20 mouse cellular contexts compared by ENCODE assay signal in genomic region chr11:35317221-35317620, GRCm38 (mm10).
DNase-seq lines count a peak whose midpoint lies in the region; ATAC-seq and TF ChIP-seq lines count a peak whose summit lies in the region.
"Had no signal": no experiment of that assay in that cellular context is flagged by ENCODE, and none has a peak within 500 bp of the region (broad histone marks: within the 10 kb centered on the region; RNA-seq: fewer than 3 reads in every experiment).

No protein-coding gene starts in this region.

- ATAC-seq in granulocyte monocyte progenitor cell, adult 5-6 weeks (replicated peaks; ENCODE audit: poor library complexity, severe bottlenecking), result no peak
- ATAC-seq: intestine, embryonic 15.5 days had no signal

- no peak for TF ChIP-seq POLR2A in bone marrow macrophage, adult 2 months (IDR thresholded peaks at IDR 0.05; ENCODE audit: borderline replicate concordance, low read depth, low read length)

- intact Hi-C loops in left cerebral cortex, postnatal 36 days (cut with DNase I), result no loop called here

- H3K4me1 ChIP-seq in bone marrow macrophage, adult 2 months (ENCODE audit: control insufficient read depth, insufficient read depth, low read length), result peaks cover 15% of the 10 kb centered on the region

- peak; percentile 15 for DNase-seq in heart, postnatal 4 days
- DNase-seq in heart, adult 9 months (ENCODE audit: low spot score in 2 of 2), result no peak
- peak; percentile 83 for DNase-seq in NIH3T3 (ENCODE audit: low read depth)
- peak; percentile 62 for DNase-seq in adrenal gland, adult 8-10 months
- DNase-seq in left cerebral cortex, postnatal 36 days (ENCODE audit: low spot score in 2 of 2), result no peak
- DNase-seq: cerebellum, adult 18-20 months; cerebellum, postnatal 10 days; gastrocnemius, adult 2 months; gastrocnemius, postnatal 25 days; heart, adult 11 months; heart, postnatal 10 days; kidney, adult 18-20 months had no signal

- H3K27ac ChIP-seq in bone marrow macrophage, adult 2 months (ENCODE audit: insufficient read depth, low read depth, low read length), result peak overlapping the region; percentile 17; the same call in 1 of the 2 replicates
- H3K27ac ChIP-seq: gastrocnemius, adult 2 months; heart, embryonic 10.5 days; hindbrain, embryonic 13.5 days; hindbrain, postnatal 0 days; intestine, embryonic 15.5 days had no signal

- TF ChIP-seq CTCF in bone marrow macrophage, adult 2 months (IDR thresholded peaks at IDR 0.05; ENCODE audit: low read depth, low read length), result no peak

- H3K4me3 ChIP-seq in bone marrow macrophage, adult 2 months (ENCODE audit: insufficient read depth, low read length), result no peak overlapping the region
- H3K4me3 ChIP-seq: embryonic facial prominence, embryonic 10.5 days; forebrain, embryonic 10.5 days; gastrocnemius, adult 2 months; heart, embryonic 10.5 days; hindbrain, embryonic 13.5 days; intestine, embryonic 15.5 days had no signal

Comparison
In these comparisons a context has a peak if more than half of its experiments do, and no peak if none do; other contexts are left out.
1. DNase-seq: peak in heart, postnatal 4 days (single experiment), NIH3T3 (single experiment) and adrenal gland, adult 8-10 months (single experiment); none in heart, adult 9 months (0 of 2) and left cerebral cortex, postnatal 36 days (0 of 2).